Mouse (Mus musculus) thymus, postnatal 4 days (tissue): ENCODE measurements at regions not wholly inside any gene's neighbourhood (a gene's known extent, or its start where the extent isn't known, plus 50 kb on each side); places are given as distances from the start of the nearest gene placed in this dataset.

Experiments used
- DNase-seq: peaks from one replicate; pipeline ENCODE4 v3.0.0; 2021

- no peak for DNase-seq
These were observed 314.2 kb downstream of the Sox9 start for GRCm38 (mm10) chr11:113096209-113096608.

- DNase-seq, result no peak
These were observed 316.3 kb downstream of the Sox9 start for GRCm38 (mm10) chr11:113098360-113098759.

- no peak for DNase-seq
These were observed 318.8 kb downstream of the Sox9 start for GRCm38 (mm10) chr11:113100800-113101199.

GRCm38 (mm10) chr11:113101534-113101933, 319.5 kb downstream of the Sox9 start:
- no peak for DNase-seq

- no peak for DNase-seq
These were observed 321.3 kb downstream of the Sox9 start for GRCm38 (mm10) chr11:113103161-113103845.

- DNase-seq, result no peak
These were observed 323.3 kb downstream of the Sox9 start for GRCm38 (mm10) chr11:113105371-113105770.

GRCm38 (mm10) chr11:113107205-113107844, 325.3 kb downstream of the Sox9 start:
- DNase-seq, result no peak

GRCm38 (mm10) chr11:113107966-113108699, 326.1 kb downstream of the Sox9 start:
- DNase-seq, result no peak

- no peak for DNase-seq
These were observed 327.1 kb downstream of the Sox9 start for GRCm38 (mm10) chr11:113109096-113109495.

GRCm38 (mm10) chr11:113113220-113113817, 331.3 kb downstream of the Sox9 start:
- DNase-seq, result no peak

GRCm38 (mm10) chr11:113117179-113117898, 335.3 kb downstream of the Sox9 start:
- DNase-seq, result no peak

- no peak for DNase-seq
These were observed 338.5 kb downstream of the Sox9 start for GRCm38 (mm10) chr11:113120570-113120969.

GRCm38 (mm10) chr11:113121307-113121706, 339.3 kb downstream of the Sox9 start:
- no peak for DNase-seq

GRCm38 (mm10) chr11:113122137-113122536, 340.1 kb downstream of the Sox9 start:
- no peak for DNase-seq

- DNase-seq, result no peak
These were observed 340.9 kb downstream of the Sox9 start for GRCm38 (mm10) chr11:113122964-113123363.

GRCm38 (mm10) chr11:113125832-113126231, 343.8 kb downstream of the Sox9 start:
- no peak for DNase-seq

- DNase-seq, result no peak
These were observed 347.2 kb downstream of the Sox9 start for GRCm38 (mm10) chr11:113129192-113129591.

GRCm38 (mm10) chr11:113129975-113130374, 348.0 kb downstream of the Sox9 start:
- no peak for DNase-seq

- no peak for DNase-seq
These were observed 350.3 kb downstream of the Sox9 start for GRCm38 (mm10) chr11:113132078-113133064.

GRCm38 (mm10) chr11:113133407-113133806, 351.4 kb downstream of the Sox9 start:
- no peak for DNase-seq

GRCm38 (mm10) chr11:113135261-113135660, 353.2 kb downstream of the Sox9 start:
- DNase-seq, result no peak

- DNase-seq, result no peak
These were observed 356.4 kb downstream of the Sox9 start for GRCm38 (mm10) chr11:113138462-113138861.
